Mouse (Mus musculus): ENCODE data around the gene Slco1c1. TPM values are rescaled to one million over a fixed set of nuclear protein-coding genes. Genes with fewer than 3 reads are reported as not detected.
"Not testable (repeated sequence)": the region's sequence is repeated elsewhere in the genome, so short reads cannot be mapped to it uniquely, and the experiment has no call there.

Gene Slco1c1
- total RNA-seq, 2 experiments from 2014 or later: 54.6 to 61.0 TPM

DNA sequence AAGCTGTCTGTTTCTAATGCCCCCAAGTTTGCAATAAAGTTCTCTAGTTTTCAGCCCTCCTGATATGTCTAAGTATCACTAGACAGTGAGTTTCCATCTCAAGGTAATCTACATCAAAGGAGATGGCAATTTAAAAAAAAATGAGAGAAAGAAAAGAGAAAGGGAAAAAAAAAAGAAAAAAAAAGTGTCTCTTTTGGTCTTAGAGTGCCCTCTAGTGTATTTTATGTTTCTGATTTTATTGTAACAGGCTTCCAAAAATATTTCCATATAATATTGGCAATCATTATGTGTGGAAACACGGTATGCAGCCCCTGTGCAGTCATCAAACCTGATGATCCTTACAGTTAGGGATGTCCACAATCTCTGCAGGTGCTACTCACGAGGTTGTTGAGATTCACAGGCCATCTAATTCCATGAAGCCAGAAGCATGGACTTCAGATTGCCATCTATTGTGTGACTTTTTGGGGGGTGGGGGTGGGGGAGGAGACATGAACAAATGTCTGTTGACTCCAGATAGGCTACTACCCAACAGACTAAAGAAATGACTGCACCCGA lies 52.6 kb downstream of the Slco1c1 start:
- intact Hi-C loops (cut with DNase I): loop anchor here (5.0 to 10.0 kb wide), 3 partner anchors 89 to 809 kb away; no protein-coding TSS in a partner anchor
- DNase-seq (ENCODE audit: low spot score in 2 of 2): no peak

GRCm38 (mm10) chr6:141584791-141585403 lies 60.7 kb downstream of the Slco1c1 start:
- DNase-seq (ENCODE audit: low spot score in 2 of 2): no peak
- intact Hi-C loops (cut with DNase I): no loop called here

GRCm38 (mm10) chr6:141590002-141590401 lies 65.8 kb downstream of the Slco1c1 start:
- intact Hi-C loops (cut with DNase I): no loop called here
- no peak for DNase-seq (ENCODE audit: low spot score in 2 of 2)

- DNase-seq (ENCODE audit: low spot score in 2 of 2); intact Hi-C loops (cut with DNase I): not testable (repeated sequence)
These were observed 66.5 kb downstream of the Slco1c1 start for GRCm38 (mm10) chr6:141590598-141591200.

DNA sequence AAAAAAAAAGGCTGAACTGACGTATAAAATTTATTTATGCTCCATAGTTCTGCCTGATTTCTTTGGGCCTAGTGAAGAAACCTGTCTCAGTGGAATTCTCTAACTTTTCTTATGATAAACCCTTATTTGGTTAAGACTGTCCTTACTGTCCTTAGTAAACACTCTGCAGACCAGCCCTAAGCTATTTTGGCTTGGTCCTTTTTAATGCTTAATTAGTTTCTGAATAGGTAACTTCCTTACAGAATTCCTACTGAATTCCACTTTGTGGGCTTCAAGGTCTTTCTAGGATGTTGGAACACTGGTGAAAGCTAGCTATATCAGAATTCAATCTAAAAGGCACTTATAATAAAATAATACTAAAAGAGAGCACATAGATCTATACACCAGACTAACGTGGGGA lies 71.9 kb downstream of the Slco1c1 start:
- intact Hi-C loops (cut with DNase I): no loop called here
- no peak for DNase-seq (ENCODE audit: low spot score in 2 of 2)

GRCm38 (mm10) chr6:141597037-141597436 lies 72.9 kb downstream of the Slco1c1 start:
- intact Hi-C loops (cut with DNase I): no loop called here
- DNase-seq (ENCODE audit: low spot score in 2 of 2): no peak

- intact Hi-C loops (cut with DNase I): no loop called here
- no peak for DNase-seq (ENCODE audit: low spot score in 2 of 2)
These were observed 76.8 kb downstream of the Slco1c1 start for GRCm38 (mm10) chr6:141600940-141601339.

DNA sequence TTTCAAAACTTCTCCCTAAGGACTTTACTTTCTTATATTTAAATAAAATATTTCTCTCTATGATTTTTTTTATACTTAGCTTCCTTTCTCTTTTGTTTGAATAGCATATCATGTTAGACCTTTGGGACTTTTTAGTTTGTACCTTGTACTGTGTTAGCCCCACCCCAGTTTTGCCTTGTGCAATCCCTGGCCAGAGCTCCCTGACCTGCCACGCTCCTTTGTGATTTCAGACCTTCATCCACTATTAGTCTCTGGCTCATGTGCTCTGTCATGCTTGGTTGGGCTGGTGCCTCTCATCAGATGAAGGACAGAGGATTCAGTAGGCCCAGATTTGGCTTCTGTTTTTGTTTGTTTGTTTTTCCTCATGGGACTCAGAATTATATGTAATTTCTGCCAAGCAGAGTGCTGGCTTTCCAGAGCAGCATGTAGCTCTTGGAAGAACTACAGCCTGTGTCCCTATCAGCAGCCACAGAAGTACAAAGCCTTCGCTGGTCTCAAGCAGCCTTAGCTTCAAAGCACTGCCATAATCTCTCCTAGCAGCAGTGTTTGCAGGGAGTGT lies 86.6 kb downstream of the Slco1c1 start:
- DNase-seq (ENCODE audit: low spot score in 2 of 2): no peak
- intact Hi-C loops (cut with DNase I): no loop called here

- no peak for DNase-seq (ENCODE audit: low spot score in 2 of 2)
- intact Hi-C loops (cut with DNase I): no loop called here
These were observed 89.8 kb downstream of the Slco1c1 start for GRCm38 (mm10) chr6:141614017-141614416.

- no peak for DNase-seq (ENCODE audit: low spot score in 2 of 2)
- intact Hi-C loops (cut with DNase I): no loop called here
These were observed 91.2 kb downstream of the Slco1c1 start for GRCm38 (mm10) chr6:141615348-141615747.

Other genes with a start within 250 kb of the Slco1c1 start
- under 1 TPM in 1 of 2 experiments, not detected in 1; 0.50 TPM for gene Slco1b2, start 105.2 kb downstream of the Slco1c1 start, total RNA-seq (2021)
- not detected for gene Gm5724, start 249.4 kb downstream of the Slco1c1 start, total RNA-seq (2021)